Mouse (Mus musculus): ENCODE results near the gene Ccser1.
"Not testable (repeated sequence)": the region's sequence is repeated elsewhere in the genome, so short reads cannot be mapped to it uniquely, and the experiment has no call there.

The Ccser1 gene

GRCm38 (mm10) chr6:62014374-62014773 is 834.2 kb downstream of the Ccser1 start:
- DNase-seq (ENCODE audit: low spot score): no peak

GRCm38 (mm10) chr6:62044454-62044853 is 864.3 kb downstream of the Ccser1 start:
- no peak for DNase-seq (ENCODE audit: low spot score)

GRCm38 (mm10) chr6:62045042-62045441 is 864.9 kb downstream of the Ccser1 start:
- not testable (repeated sequence) for DNase-seq (ENCODE audit: low spot score)

- no peak for DNase-seq (ENCODE audit: low spot score)
Observed at GRCm38 (mm10) chr6:62055276-62055675, 875.2 kb downstream of the Ccser1 start.

- no peak for DNase-seq (ENCODE audit: low spot score)
Observed at GRCm38 (mm10) chr6:62066363-62067023, 886.4 kb downstream of the Ccser1 start.

- no peak for DNase-seq (ENCODE audit: low spot score)
Observed at GRCm38 (mm10) chr6:62067024-62067380, 886.9 kb downstream of the Ccser1 start.

GRCm38 (mm10) chr6:62105464-62105863 is 925.3 kb downstream of the Ccser1 start:
- DNase-seq (ENCODE audit: low spot score): no peak

- no peak for DNase-seq (ENCODE audit: low spot score)
Observed at GRCm38 (mm10) chr6:62132531-62132930, 952.4 kb downstream of the Ccser1 start.

GRCm38 (mm10) chr6:62160320-62160719 is 980.2 kb downstream of the Ccser1 start:
- DNase-seq (ENCODE audit: low spot score): no peak

GRCm38 (mm10) chr6:62162596-62162995 is 982.5 kb downstream of the Ccser1 start:
- no peak for DNase-seq (ENCODE audit: low spot score)

- DNase-seq (ENCODE audit: low spot score): no peak
Observed at GRCm38 (mm10) chr6:62163826-62164225, 983.7 kb downstream of the Ccser1 start.

- DNase-seq (ENCODE audit: low spot score): no peak
Observed at GRCm38 (mm10) chr6:62196496-62197188, 1016.5 kb downstream of the Ccser1 start.

GRCm38 (mm10) chr6:62198768-62199167 is 1018.6 kb downstream of the Ccser1 start:
- no peak for DNase-seq (ENCODE audit: low spot score)

- no peak for DNase-seq (ENCODE audit: low spot score)
Observed at GRCm38 (mm10) chr6:62205013-62205412, 1024.9 kb downstream of the Ccser1 start.

GRCm38 (mm10) chr6:62221856-62222255 is 1041.7 kb downstream of the Ccser1 start:
- DNase-seq (ENCODE audit: low spot score): no peak

- no peak for DNase-seq (ENCODE audit: low spot score)
Observed at GRCm38 (mm10) chr6:62263899-62264298, 1083.8 kb downstream of the Ccser1 start.

- DNase-seq (ENCODE audit: low spot score): no peak
Observed at GRCm38 (mm10) chr6:62264525-62264924, 1084.4 kb downstream of the Ccser1 start.

- no peak for DNase-seq (ENCODE audit: low spot score)
Observed at GRCm38 (mm10) chr6:62281256-62281655, 1101.1 kb downstream of the Ccser1 start.

GRCm38 (mm10) chr6:62301576-62302312 is 1121.6 kb downstream of the Ccser1 start:
- no peak for DNase-seq (ENCODE audit: low spot score)

GRCm38 (mm10) chr6:62318627-62319026 is 1138.5 kb downstream of the Ccser1 start:
- no peak for DNase-seq (ENCODE audit: low spot score)

- no peak for DNase-seq (ENCODE audit: low spot score)
Observed at GRCm38 (mm10) chr6:62340319-62340718, 1160.2 kb downstream of the Ccser1 start.

- no peak for DNase-seq (ENCODE audit: low spot score)
Observed at GRCm38 (mm10) chr6:62367802-62368201, 1187.7 kb downstream of the Ccser1 start.

All from ovary, adult 18-20 months (tissue).